Mouse (Mus musculus) mesoderm, embryonic 11.5 days (tissue): Measurements from ENCODE around the gene Fam205a3.
"Not testable (repeated sequence)": the region's sequence is repeated elsewhere in the genome, so short reads cannot be mapped to it uniquely, and the experiment has no call there.

Experiments
- DNase-seq: peaks from one replicate; pipeline ENCODE4 v3.0.0-alpha.2; 2012; ENCODE audit warnings: low read depth, low spot score

Fam205a3 gene

GRCm38 (mm10) chr4:42318034-42318433 lies at the start of gene Fam205a3:
Fam205a3 (plus strand) TSS chr4:42318334.
- not testable (repeated sequence) for DNase-seq

GRCm38 (mm10) chr4:42293967-42294366 lies 24.2 kb upstream of the Fam205a3 start, which contains the start of gene Gm21953:
Gm21953 (plus strand) TSS chr4:42294267.
- not testable (repeated sequence) for DNase-seq
